Mouse (Mus musculus): ENCODE results near the gene Phlpp2.
A peak's percentile ranks its signal among the peaks of the same experiment; 100 is the strongest.

Gene Phlpp2

DNA sequence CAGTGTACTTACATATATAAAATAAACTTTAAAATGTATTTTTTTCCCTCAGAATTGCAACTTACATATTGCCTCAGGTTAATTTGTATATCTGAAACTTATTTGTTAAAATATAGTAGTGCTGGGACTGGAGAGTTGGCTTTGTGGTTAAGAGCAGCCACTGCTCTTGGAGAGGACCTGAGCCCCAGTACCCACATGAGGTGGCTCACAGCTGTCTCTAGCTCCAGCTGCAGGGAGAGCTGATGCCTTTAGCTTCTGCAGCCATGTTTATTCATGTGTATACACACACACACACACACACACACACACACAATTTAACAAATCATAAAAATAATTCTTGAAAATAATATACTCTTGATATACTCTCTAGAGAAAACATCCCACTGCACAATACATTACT lies 34.0 kb downstream of the Phlpp2 start:
- no peak for DNase-seq (ENCODE audit: low spot score in 2 of 2)

DNA sequence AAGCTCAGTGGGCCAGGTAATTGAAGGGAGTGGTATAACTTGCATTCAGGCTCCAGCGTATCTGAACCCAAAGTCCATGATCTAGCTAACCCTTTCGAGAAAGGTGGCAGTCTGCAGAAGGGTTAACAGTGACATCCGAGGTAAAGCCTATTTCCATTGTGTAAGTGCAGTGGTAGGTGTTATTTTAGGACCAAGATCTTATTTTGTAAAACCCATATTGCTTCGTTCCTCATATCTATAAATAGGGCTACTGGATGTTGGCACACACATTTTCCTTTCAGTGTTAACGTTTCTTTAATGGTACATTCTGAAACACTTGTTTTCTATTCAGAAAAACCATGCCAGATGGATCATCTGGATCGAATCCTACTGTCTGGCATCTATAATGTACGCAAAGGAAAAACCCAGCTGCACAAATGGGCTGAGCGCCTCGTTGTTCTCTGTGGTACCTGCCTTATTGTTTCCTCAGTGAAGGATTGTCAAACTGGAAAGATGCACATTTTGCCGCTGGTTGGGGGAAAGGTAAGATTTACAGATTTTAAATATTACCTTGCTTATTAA lies 35.6 kb downstream of the Phlpp2 start:
- no peak for DNase-seq (ENCODE audit: low spot score in 2 of 2)

- DNase-seq (ENCODE audit: low spot score in 2 of 2) = no peak
Measured at GRCm38 (mm10) chr8:109904928-109905668, 36.8 kb downstream of the Phlpp2 start.

DNA sequence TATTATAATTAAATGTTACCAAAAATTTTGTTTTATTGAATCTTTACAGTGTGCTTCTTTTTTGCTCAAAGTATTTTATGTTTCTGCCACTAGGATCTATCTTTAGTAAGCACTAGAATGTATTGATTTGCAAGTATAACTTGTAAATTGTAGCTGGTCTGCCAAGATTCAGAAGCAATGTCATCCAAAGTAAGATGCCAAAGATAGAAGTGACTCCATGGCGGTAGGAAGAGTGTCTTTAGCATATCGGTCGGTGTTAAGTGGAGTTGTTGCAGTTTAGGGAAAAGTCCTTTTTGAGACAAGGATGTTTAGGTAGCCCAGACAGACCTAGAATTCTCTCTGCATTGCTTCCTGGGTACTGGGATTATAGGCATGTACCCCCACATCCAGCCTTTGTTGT lies 38.6 kb downstream of the Phlpp2 start:
- DNase-seq (ENCODE audit: low spot score in 2 of 2) = no peak

GRCm38 (mm10) chr8:109907376-109907775 lies 39.0 kb downstream of the Phlpp2 start:
- DNase-seq (ENCODE audit: low spot score in 2 of 2) = no peak

GRCm38 (mm10) chr8:109917277-109917676 lies 48.9 kb downstream of the Phlpp2 start:
- peak in 1 of 2 experiments; percentile 37 for DNase-seq (ENCODE audit: low spot score in 2 of 2)

- DNase-seq (ENCODE audit: low spot score in 2 of 2) = peak in 1 of 2 experiments; percentile 24
Measured at GRCm38 (mm10) chr8:109920406-109921390, 52.4 kb downstream of the Phlpp2 start.

DNA sequence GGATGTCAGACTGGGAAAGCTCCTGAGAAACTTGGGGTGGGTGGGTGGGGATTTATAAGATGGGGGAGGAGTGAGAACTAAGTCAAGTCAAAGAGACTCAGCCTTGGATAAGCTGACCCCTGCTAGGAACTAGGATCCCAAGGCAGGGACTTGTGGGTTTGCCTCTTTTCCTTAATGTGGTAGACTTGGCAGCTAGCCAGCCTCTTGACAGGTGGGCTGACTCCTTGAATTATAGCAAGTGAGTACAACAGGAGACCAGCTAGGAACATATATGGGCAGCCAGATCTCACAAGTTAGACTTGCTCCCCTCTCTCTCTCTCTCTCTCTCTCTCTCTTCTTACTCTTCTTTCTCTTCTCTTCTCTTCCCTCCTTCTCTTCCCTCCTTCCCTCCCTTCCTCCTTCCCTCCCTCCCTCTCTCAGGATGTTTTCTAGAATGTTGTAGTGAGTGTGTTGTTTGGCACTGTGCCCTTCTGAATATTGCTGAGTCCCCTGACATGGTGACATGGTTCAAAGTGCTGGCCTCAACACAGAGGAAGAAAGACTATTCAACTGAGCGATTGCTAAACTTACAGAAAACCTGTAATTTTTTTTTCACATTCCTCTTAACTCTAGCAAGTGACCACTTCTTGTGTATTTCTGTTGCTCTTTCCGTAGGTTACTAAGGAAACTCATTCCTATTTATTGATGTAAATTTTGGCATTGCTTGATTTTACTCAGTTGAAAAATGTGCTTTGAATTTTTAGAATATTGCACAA lies 73.4 kb downstream of the Phlpp2 start:
- DNase-seq (ENCODE audit: low spot score in 2 of 2) = no peak

- DNase-seq (ENCODE audit: low spot score in 2 of 2) = no peak
Measured at GRCm38 (mm10) chr8:109945153-109945632, 76.9 kb downstream of the Phlpp2 start.

GRCm38 (mm10) chr8:109945694-109946093 lies 77.4 kb downstream of the Phlpp2 start:
- DNase-seq (ENCODE audit: low spot score in 2 of 2) = no peak

DNA sequence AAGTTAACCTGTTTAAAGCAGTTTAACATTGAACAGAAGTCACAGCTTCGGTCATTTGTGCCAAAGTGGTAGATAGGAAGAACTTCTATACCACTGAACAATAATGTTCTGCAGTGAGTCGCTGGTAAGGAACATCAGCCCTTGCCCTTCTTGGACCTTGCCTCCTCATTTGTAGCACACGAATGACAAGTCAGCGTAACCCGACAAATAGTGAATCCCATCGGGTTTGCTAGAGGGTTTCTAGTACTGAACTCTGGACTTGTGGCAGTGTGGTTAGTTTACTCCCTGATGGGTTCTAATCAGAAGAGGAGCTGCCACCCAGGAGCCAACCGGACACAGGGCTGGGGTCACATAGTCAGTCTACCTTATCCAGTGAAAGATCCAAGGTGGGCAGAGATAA lies 77.9 kb downstream of the Phlpp2 start:
- no peak for DNase-seq (ENCODE audit: low spot score in 2 of 2)

- peak; percentile 52 to 54 for DNase-seq (ENCODE audit: low spot score in 2 of 2)
Measured at GRCm38 (mm10) chr8:109947447-109948284, 79.3 kb downstream of the Phlpp2 start.

DNA sequence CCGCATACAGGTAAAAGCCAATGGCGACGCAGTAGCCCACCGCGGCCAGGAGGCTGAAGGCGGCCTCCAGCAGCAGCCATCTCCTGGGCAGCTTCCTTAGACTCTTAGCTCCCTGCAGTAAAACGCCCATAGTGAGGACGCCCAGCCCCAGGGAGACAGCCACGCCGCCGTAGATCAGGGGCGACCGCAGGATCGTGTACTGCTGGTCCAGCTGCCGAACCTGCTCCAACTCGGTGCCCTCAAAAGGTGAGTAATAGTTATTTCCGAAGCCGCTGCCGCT lies 79.9 kb downstream of the Phlpp2 start:
- DNase-seq (ENCODE audit: low spot score in 2 of 2) = no peak

DNA sequence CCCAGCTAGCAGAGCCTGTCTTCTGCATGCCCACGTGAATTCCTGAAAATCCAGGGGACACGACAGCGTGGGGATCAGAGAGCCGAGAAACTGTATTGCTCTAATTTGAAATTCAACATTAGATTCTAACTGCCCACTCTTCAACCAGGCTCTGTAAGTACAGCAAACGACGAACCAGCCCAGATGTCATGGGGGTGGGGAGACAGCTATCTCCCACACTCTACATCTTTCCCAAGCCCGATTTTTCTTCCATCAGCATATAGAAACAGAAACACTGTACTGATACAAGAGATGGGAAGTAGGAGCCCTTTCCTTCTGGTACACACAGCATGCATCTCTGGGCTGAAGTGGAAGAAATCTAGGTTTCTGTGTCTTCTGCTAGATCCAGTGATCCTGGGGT lies 83.8 kb downstream of the Phlpp2 start:
- DNase-seq (ENCODE audit: low spot score in 2 of 2) = no peak

DNA sequence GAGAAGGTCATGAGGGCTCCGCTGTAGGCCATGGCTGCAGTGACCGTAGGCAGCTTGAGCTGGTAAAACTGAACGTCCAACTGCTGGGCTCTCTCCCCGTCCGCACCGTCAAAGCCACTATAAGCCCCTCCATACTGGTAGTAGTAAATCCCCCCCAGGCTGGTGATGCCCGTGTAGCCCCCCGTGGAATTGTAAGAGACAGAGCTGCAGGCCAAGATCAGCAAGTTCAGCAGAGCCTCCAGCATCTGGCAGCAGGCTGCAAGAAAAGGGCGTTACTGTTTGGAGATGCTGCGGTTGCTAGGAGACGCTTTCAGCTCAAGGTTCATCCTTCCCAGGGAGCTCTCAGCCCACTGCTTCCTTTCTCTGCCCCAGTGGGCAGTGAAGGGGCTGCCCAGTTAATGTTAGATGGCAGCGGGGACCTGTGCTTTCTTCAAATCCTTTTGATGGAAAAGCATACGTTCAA lies 86.2 kb downstream of the Phlpp2 start:
- DNase-seq (ENCODE audit: low spot score in 2 of 2) = no peak

DNA sequence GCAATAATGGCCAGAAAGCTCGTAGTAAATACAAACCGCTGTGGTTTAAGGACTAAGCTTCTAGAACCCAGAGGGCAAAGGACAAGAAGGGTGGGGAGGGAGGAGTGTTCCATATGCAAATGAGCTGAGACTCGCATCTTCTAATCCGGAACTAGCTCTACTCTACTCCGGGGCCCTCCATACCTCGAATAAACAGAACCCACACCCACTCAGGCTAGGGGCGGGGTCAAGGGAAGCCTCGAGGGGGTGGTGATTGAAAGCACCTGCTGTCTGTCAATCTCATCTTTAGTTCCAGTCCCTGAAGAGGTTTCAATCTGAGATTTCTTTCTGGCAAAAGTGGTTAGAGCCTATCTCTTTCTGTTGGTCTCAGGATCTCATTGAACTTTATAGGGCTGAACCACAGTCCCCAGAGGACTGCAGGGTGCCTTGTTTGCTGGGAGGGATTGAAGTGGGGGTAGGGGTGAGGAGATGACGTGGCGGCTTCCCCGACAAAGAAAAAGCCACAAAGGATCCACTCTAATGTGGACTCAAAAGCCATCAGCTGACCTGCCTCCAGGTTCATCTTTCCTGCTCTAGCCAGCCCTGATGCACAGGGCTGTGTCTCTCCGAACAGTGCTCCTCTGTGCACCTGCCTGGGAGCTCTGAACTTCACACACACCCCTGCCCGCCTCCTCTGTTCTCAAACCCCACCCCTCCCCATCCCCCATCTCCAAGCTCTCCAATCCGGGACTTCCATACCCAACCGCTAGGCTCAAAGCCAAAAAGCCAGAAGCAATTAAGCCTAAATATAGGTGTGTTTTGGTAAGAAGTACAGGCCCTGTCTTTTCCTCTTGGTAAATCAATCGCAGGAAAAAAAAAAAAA lies 89.1 kb downstream of the Phlpp2 start:
- no peak for DNase-seq (ENCODE audit: low spot score in 2 of 2)

- no peak for DNase-seq (ENCODE audit: low spot score in 2 of 2)
Measured at GRCm38 (mm10) chr8:109958036-109958655, 89.8 kb downstream of the Phlpp2 start.

- no peak for DNase-seq (ENCODE audit: low spot score in 2 of 2)
Measured at GRCm38 (mm10) chr8:109959112-109959511, 90.8 kb downstream of the Phlpp2 start.

DNA sequence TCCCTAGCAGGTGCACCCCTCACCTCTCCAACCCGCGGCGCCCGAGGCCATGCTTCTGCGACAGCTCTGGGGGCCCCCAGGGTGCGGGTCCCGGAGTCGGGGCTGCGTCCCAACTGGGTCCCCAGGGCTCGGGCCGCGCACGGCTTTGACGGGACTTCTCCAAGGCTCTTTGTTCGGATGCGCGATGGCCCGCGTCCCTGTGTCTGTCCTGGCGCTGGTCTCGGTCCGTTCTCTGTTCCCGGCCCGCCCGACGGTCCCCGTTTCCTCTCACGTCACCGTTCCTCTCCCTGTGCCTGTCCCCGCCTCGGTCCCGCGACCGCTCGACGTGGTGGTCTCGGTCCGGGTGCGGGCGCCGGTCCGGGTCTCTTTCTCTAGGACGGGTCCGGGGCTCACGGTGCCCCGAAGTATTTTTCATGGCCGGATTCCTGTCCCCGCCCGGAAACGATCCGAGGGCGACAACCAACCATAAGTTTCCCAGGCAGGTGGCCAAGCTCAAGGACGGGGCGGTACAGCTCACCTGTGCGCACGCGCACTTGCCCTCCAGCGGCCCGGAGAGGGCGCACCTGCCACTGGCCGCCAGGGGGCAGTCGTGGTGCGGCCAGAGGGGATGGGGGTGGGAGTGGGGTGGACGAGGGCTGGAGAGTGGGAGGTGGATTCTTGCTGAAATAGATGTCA lies 93.5 kb downstream of the Phlpp2 start, which contains the start of gene Marveld3:
TSS of gene Marveld3 (minus strand) at position 511 of the 675 bp plus-strand sequence.
- DNase-seq (ENCODE audit: low spot score in 2 of 2) = no peak
